In the genomic region with DNA sequence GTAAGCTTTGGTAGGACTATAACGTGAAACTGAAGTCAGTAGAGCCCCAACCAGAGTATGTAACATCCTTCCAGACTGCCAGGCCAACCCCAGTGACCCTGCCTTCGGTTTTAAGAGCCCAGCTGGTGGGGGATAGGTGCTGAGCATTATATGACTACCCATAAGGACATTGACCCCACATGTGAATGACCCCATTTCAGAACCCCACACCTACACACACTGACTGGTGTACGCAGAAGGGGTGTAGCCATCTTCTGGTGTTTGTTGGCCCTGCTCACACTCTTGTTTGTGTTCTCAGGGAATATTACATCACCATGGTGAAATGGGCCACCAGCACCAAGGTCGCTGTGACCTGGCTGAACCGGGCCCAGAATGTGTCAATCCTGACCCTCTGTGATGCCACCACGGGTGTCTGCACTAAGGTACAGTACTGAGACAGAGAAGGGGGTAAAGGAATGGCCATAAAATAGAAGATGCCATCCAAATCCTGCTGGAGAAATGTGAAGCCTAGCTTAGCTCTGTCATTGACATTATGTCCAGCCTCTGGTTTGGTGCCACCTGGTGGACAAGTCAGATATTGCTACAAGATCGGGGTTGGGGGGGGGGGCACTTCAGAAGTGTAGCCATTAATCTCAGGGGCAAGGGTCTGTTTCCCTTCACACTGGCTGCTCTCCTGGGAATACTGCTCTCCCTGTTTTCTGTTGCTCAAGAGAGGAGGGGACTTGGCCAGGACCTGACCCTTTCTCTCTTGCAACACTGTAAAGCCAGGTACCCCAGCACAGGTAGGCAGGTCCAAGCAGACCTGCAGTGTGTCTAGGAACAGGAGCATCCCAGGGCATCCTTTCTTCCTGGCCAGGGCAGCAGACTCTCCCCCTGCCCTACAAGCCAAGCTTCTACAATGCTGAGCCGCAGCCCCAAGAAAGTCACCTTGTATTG, we compare ENCODE assay signal across 1 mouse cellular context.
TF ChIP-seq lines count a peak whose summit lies in the region.

No protein-coding gene starts in this region.

TF ChIP-seq in CH12.LX, 34 proteins besides CTCF, POLR2A, EP300 and RAD21:
- TF ChIP-seq SMC3 (IDR thresholded peaks at IDR 0.05; ENCODE audit: low read depth, low read length), result peak; percentile 23
- TF ChIP-seq E2F4 (IDR thresholded peaks at IDR 0.05; ENCODE audit: insufficient replicate concordance, low read depth, low read length), result no peak
- no peak for TF ChIP-seq MXI1 (IDR thresholded peaks at IDR 0.05; ENCODE audit: low read depth, low read length)
- no peak for TF ChIP-seq MAZ (IDR thresholded peaks at IDR 0.05; ENCODE audit: low read depth, low read length)
- no peak for TF ChIP-seq CHD1 (IDR thresholded peaks at IDR 0.05; ENCODE audit: low read depth, low read length)
- TF ChIP-seq ELF1 (IDR thresholded peaks at IDR 0.05; ENCODE audit: low read depth, low read length), result no peak
TF ChIP-seq in CH12.LX: peak in this region for 1.
